ENCODE assay signal across 16 mouse cellular contexts in the genomic region with DNA sequence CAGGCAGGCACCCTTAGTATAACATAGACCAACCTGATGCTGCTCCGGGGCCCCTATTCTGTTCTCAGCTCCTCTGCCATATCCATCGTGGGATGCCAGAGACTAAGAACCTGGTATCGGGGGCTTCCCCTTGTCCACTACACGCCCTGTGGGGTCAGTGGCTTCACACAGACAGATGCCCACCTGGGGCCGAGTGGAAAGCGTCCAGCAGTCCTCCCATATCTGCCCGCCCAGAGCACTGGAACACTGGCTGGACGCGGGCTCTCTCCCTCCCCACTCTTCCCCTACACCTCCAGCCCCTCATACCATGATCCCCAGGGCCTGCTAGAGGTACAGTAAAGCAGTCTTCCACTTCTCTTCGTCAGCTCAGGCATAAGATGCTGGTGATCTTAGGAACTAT.
"Had no signal": no experiment of that assay in that cellular context is flagged by ENCODE, and none has a peak within 500 bp of the region (broad histone marks: within the 10 kb centered on the region; RNA-seq: fewer than 3 reads in every experiment).

No protein-coding gene starts in this region.

- H3K4me3 ChIP-seq: neural tube, embryonic 13.5 days; neural tube, embryonic 15.5 days; stomach, embryonic 15.5 days had no signal

- H3K9me3 ChIP-seq: neural tube, embryonic 13.5 days; neural tube, embryonic 15.5 days; stomach, embryonic 15.5 days had no signal

- H3K36me3 ChIP-seq: neural tube, embryonic 13.5 days; neural tube, embryonic 15.5 days; stomach, embryonic 15.5 days had no signal

- DNase-seq: retina, postnatal 1 day; right cerebral cortex, adult 18-20 months; right cerebral cortex, postnatal 14 days; right cerebral cortex, postnatal 25 days; right cerebral cortex, postnatal 4 days; spleen, adult 18-20 months; thymus, adult 18-20 months; thymus, adult 2 months; thymus, postnatal 14 days; thymus, postnatal 25 days; thymus, postnatal 36 days; thymus, postnatal 4 days had no signal

- H3K27ac ChIP-seq: neural tube, embryonic 13.5 days; neural tube, embryonic 15.5 days; stomach, embryonic 15.5 days; stomach, postnatal 0 days had no signal

- H3K27me3 ChIP-seq: neural tube, embryonic 13.5 days; neural tube, embryonic 15.5 days; stomach, embryonic 15.5 days had no signal

- H3K4me1 ChIP-seq: neural tube, embryonic 13.5 days; neural tube, embryonic 15.5 days; stomach, embryonic 15.5 days had no signal
